Mouse (Mus musculus) erythroblast, embryonic 14.5 days (primary cell): ENCODE measurements around the gene Ica1.

Experiments
- GATA1 ChIP-seq: IDR thresholded peaks from 2 replicates; pipeline ENCODE4 v1.6.1; 2012; ENCODE audit warnings: low read length, inconsistent platforms, mixed read lengths
- TAL1 ChIP-seq: IDR thresholded peaks from 3 replicates; pipeline ENCODE4 v1.6.1; 2012; ENCODE audit warnings: low read length, inconsistent platforms, mixed read lengths

- TF ChIP-seq TAL1: no peak
- TF ChIP-seq GATA1: no peak
These were observed 17.5 kb downstream of the Ica1 start for GRCm38 (mm10) chr6:8760708-8761294.
